Mouse (Mus musculus): Measurements from ENCODE around the gene Gm42420. TPM values are rescaled to one million over a fixed set of nuclear protein-coding genes. Genes with fewer than 3 reads are reported as not detected.
A peak's percentile ranks its signal among the peaks of the same experiment; 100 is the strongest.

The Gm42420 gene
- polyA plus RNA-seq, 1 experiment, result not detected

- H3K4me1 ChIP-seq (ENCODE audit: control insufficient read depth, insufficient read depth, low read length), result peaks cover 1% of the 10 kb centered on the region; the same call in 1 of the 2 replicates
- TF ChIP-seq POLR2A (IDR thresholded peaks at IDR 0.05; ENCODE audit: borderline replicate concordance, extremely low read depth, low read depth, low read length) (no peak), CTCF (IDR thresholded peaks at IDR 0.05; ENCODE audit: insufficient read depth, low read length) (no peak)
- H3K4me3 ChIP-seq (replicated peaks; ENCODE audit: extremely low read depth, low read depth, low read length), result no peak overlapping the region
- no peak for DNase-seq
- WGBS, result 66% methylated on average over 5 of the region's 5 CpGs
Measured at GRCm38 (mm10) chr6:39548030-39548429, 37.5 kb upstream of the Gm42420 start.

- no peaks in the 10 kb centered on the region for H3K4me1 ChIP-seq (ENCODE audit: control insufficient read depth, insufficient read depth, low read length)
- DNase-seq, result no peak
- no peak for TF ChIP-seq CTCF (IDR thresholded peaks at IDR 0.05; ENCODE audit: insufficient read depth, low read length)
- H3K4me3 ChIP-seq (replicated peaks; ENCODE audit: extremely low read depth, low read depth, low read length), result no peak overlapping the region
- WGBS, result 58% methylated on average over 8 of the region's 8 CpGs
Measured at GRCm38 (mm10) chr6:39551981-39552636, 33.4 kb upstream of the Gm42420 start.

GRCm38 (mm10) chr6:39554888-39555647 is 30.5 kb upstream of the Gm42420 start:
- no peak for DNase-seq

GRCm38 (mm10) chr6:39555648-39555945 is 30.0 kb upstream of the Gm42420 start:
- Histone ChIP-seq H3K4me3 (replicated peaks; ENCODE audit: extremely low read depth, low read depth, low read length) (no peak overlapping the region), H3K4me1 (ENCODE audit: control insufficient read depth, insufficient read depth, low read length) (no peaks in the 10 kb centered on the region)
- no peak for DNase-seq
- 78% methylated on average over 2 of the region's 2 CpGs for WGBS
- no peak for TF ChIP-seq CTCF (IDR thresholded peaks at IDR 0.05; ENCODE audit: insufficient read depth, low read length)

More at GRCm38 (mm10) chr6:39554888-39555647, 30.5 kb upstream of the Gm42420 start:
- WGBS, result 59% methylated on average over 12 of the region's 12 CpGs
- no peaks in the 10 kb centered on the region for H3K4me1 ChIP-seq (ENCODE audit: control insufficient read depth, insufficient read depth, low read length)
- H3K4me3 ChIP-seq (replicated peaks; ENCODE audit: extremely low read depth, low read depth, low read length), result no peak overlapping the region
- no peak for TF ChIP-seq CTCF (IDR thresholded peaks at IDR 0.05; ENCODE audit: insufficient read depth, low read length)
- TF ChIP-seq POLR2A (IDR thresholded peaks at IDR 0.05; ENCODE audit: borderline replicate concordance, extremely low read depth, low read depth, low read length), result no peak

- H3K4me1 ChIP-seq (ENCODE audit: control insufficient read depth, insufficient read depth, low read length), result no peaks in the 10 kb centered on the region
- TF ChIP-seq CTCF (IDR thresholded peaks at IDR 0.05; ENCODE audit: insufficient read depth, low read length) (no peak), POLR2A (IDR thresholded peaks at IDR 0.05; ENCODE audit: borderline replicate concordance, extremely low read depth, low read depth, low read length) (no peak)
- H3K4me3 ChIP-seq (replicated peaks; ENCODE audit: extremely low read depth, low read depth, low read length), result peak overlapping the region; percentile 70
- WGBS, result 2% methylated on average over 53 of the region's 54 CpGs
- DNase-seq, result peak; percentile 42
Measured at GRCm38 (mm10) chr6:39556900-39557659, 28.5 kb upstream of the Gm42420 start.

- DNase-seq, result peak; percentile 48
- TF ChIP-seq POLR2A (IDR thresholded peaks at IDR 0.05; ENCODE audit: borderline replicate concordance, extremely low read depth, low read depth, low read length) (no peak), CTCF (IDR thresholded peaks at IDR 0.05; ENCODE audit: insufficient read depth, low read length) (no peak)
- peak within 1 kb of the TSS; percentile 70 for H3K4me3 ChIP-seq (replicated peaks; ENCODE audit: extremely low read depth, low read depth, low read length)
- H3K4me1 ChIP-seq (ENCODE audit: control insufficient read depth, insufficient read depth, low read length), result peaks cover 3% of the 10 kb centered on the region; the same call in 1 of the 2 replicates
- 2% methylated on average over 47 of the region's 50 CpGs for WGBS
Measured at GRCm38 (mm10) chr6:39557723-39558261, 27.8 kb upstream of the Gm42420 start, which contains the start of gene Dennd2a. Gene Dennd2a (minus strand): TSS chr6:39557867.

- no peak for DNase-seq
- WGBS, result 63% methylated on average over 6 of the region's 6 CpGs
- Histone ChIP-seq H3K4me1 (ENCODE audit: control insufficient read depth, insufficient read depth, low read length) (peaks cover 3% of the 10 kb centered on the region; the same call in 1 of the 2 replicates), H3K4me3 (replicated peaks; ENCODE audit: extremely low read depth, low read depth, low read length) (no peak overlapping the region)
- TF ChIP-seq POLR2A (IDR thresholded peaks at IDR 0.05; ENCODE audit: borderline replicate concordance, extremely low read depth, low read depth, low read length), result no peak
- no peak for TF ChIP-seq CTCF (IDR thresholded peaks at IDR 0.05; ENCODE audit: insufficient read depth, low read length)
Measured at GRCm38 (mm10) chr6:39559276-39559939, 26.1 kb upstream of the Gm42420 start.

- Histone ChIP-seq H3K4me3 (replicated peaks; ENCODE audit: extremely low read depth, low read depth, low read length) (no peak overlapping the region), H3K4me1 (ENCODE audit: control insufficient read depth, insufficient read depth, low read length) (peaks cover 3% of the 10 kb centered on the region; the same call in 1 of the 2 replicates)
- TF ChIP-seq POLR2A (IDR thresholded peaks at IDR 0.05; ENCODE audit: borderline replicate concordance, extremely low read depth, low read depth, low read length), result no peak
- peak; percentile 22; the same call in 1 of the 2 replicates for TF ChIP-seq CTCF (IDR thresholded peaks at IDR 0.05; ENCODE audit: insufficient read depth, low read length)
- 17% methylated on average over 23 of the region's 23 CpGs for WGBS
- peak; percentile 61 for DNase-seq
Measured at GRCm38 (mm10) chr6:39562166-39563015, 23.2 kb upstream of the Gm42420 start.
